Mouse (Mus musculus) embryonic facial prominence, embryonic 11.5 days (tissue): ENCODE measurements around the gene Nfxl1. TPM values are rescaled to one million over a fixed set of nuclear protein-coding genes. Genes with fewer than 3 reads are reported as not detected.

Experiments used
- ATAC-seq: fragments of 200-750 bp; cut with Nextera tagmentation; replicated peaks from 2 replicates; pipeline ENCODE4 v1.8.0; 2017; ENCODE audit warnings: low read depth; ENCODE audit not compliant: insufficient number of reproducible peaks, low FRiP score, low TSS enrichment
- DNase-seq: peaks from one replicate; pipeline ENCODE4 v3.0.0-alpha.2; 2015; ENCODE audit warnings: low spot score
- H3K27ac ChIP-seq: fragments of 300-500 bp; sonication (generic); replicated peaks from 2 replicates; pipeline ENCODE4 v1.5.1; 2014; ENCODE audit warnings: mild to moderate bottlenecking, low read depth, low read length, control low read depth
- H3K27me3 ChIP-seq: fragments of 300-500 bp; sonication (generic); 2 replicates; pipeline ENCODE4 v1.6.1; 2014; ENCODE audit warnings: mild to moderate bottlenecking, low read length, moderate library complexity, mixed read lengths; ENCODE audit not compliant: control insufficient read depth, insufficient read depth
- H3K36me3 ChIP-seq: fragments of 300-500 bp; sonication (generic); replicated peaks from 2 replicates; pipeline ENCODE4 v1.6.1; 2014; ENCODE audit warnings: low read depth, mild to moderate bottlenecking, low read length, moderate library complexity, mixed read lengths; ENCODE audit not compliant: control insufficient read depth, insufficient read depth
- H3K4me1 ChIP-seq: fragments of 300-500 bp; sonication (generic); 2 replicates; pipeline ENCODE4 v1.6.1; 2014; ENCODE audit warnings: low read length, mixed read lengths; ENCODE audit not compliant: control insufficient read depth, insufficient read depth
- H3K4me2 ChIP-seq: fragments of 300-500 bp; sonication (generic); 2 replicates; pipeline ENCODE4 v1.6.1; 2014; ENCODE audit warnings: low read depth, mild to moderate bottlenecking, control low read depth, low read length, moderate library complexity
- H3K4me3 ChIP-seq: fragments of 300-500 bp; sonication (generic); 2 replicates; pipeline ENCODE4 v1.5.1; 2014; ENCODE audit warnings: low read depth, low read length, control low read depth
- H3K9ac ChIP-seq: fragments of 300-500 bp; sonication (generic); replicated peaks from 2 replicates; pipeline ENCODE4 v1.6.1; 2014; ENCODE audit warnings: mild to moderate bottlenecking, control low read depth, low read length
- H3K9me3 ChIP-seq: fragments of 300-500 bp; sonication (generic); replicated peaks from 2 replicates; pipeline ENCODE4 v1.6.1; 2016; ENCODE audit warnings: mild to moderate bottlenecking, low read length, inconsistent platforms, mixed read lengths; ENCODE audit not compliant: control insufficient read depth
- WGBS: fragments of 180-500 bp; shearing (Covaris S2); extraction: QIAGEN DNeasy Blood & Tissue Kit; methylation state at CpG from one replicate; pipeline ENCODE4 v1.1.7; 2014; 5-methylcytosine and 5-hydroxymethylcytosine counted together
- polyA plus RNA-seq: library from polyadenylated mRNA; unstranded; fragments of >200 nt; fragmentation: Nextera tagmentation; extraction: Ambion mirVana; gene quantifications from 2 replicates; pipeline ENCODE4 v1.2.1, GENCODE M21; 2014

Gene Nfxl1
- polyA plus RNA-seq, 1 experiment from 2014 or later: 30.5 TPM

GRCm38 (mm10) chr5:72551209-72551608 is 8.3 kb downstream of the Nfxl1 start:
- Histone ChIP-seq H3K27me3 (no peaks in the 10 kb centered on the region), H3K4me3 (no peak overlapping the region), H3K4me2 (no peak overlapping the region), H3K9ac (no peak overlapping the region), H3K36me3 (no peaks in the 10 kb centered on the region; the same call in 1 of the 2 replicates), H3K9me3 (no peaks in the 10 kb centered on the region), H3K4me1 (no peaks in the 10 kb centered on the region), H3K27ac (no peak overlapping the region)
- WGBS: 92% methylated on average over 3 of the region's 3 CpGs
- DNase-seq: no peak
- ATAC-seq: no peak

DNA sequence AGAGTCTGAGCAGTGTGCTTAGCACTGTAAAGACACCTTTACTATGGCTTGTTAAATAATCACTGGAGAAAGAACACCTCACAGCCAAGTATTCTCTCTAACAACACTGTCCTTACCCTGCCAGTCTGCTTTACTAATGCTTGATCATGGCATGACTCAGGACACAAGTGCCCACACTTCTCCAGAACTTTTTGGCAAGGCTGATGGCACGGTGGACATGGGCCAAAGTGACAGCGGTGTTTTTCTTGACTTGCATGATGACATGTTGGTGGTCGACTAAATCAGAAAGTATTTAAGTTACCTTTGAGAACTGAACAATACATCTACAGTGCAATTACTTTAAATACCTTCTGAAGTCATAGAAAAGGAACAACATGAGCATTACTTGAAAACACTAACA is 30.6 kb downstream of the Nfxl1 start:
- Histone ChIP-seq H3K4me1 (no peaks in the 10 kb centered on the region), H3K36me3 (peaks cover 8% of the 10 kb centered on the region; the same call in 1 of the 2 replicates), H3K4me2 (no peak overlapping the region), H3K27me3 (no peaks in the 10 kb centered on the region), H3K9me3 (no peaks in the 10 kb centered on the region), H3K27ac (no peak overlapping the region), H3K9ac (no peak overlapping the region), H3K4me3 (no peak overlapping the region)
- 90% methylated on average over 3 of the region's 3 CpGs for WGBS
- DNase-seq: no peak
- ATAC-seq: no peak

DNA sequence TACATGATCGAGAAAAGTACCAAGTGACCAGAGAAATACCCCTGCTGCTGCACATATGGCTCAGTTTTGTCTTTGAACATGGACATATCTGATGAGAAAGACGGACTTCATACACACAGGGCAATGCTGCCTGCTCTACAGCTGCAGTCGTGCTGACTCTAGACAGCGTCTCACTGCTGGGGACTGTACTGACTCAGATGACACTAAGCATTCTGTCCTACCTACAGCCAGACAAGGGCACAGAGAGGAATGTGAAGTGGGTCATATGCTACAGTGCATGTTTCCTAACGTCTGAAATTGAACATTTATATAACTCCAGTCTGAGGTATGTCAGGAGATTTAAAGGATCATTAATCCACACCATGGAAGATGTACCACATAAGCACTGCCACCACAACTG is 45.7 kb downstream of the Nfxl1 start:
- no peaks in the 10 kb centered on the region; the same call in 1 of the 2 replicates for H3K36me3 ChIP-seq
- no peak overlapping the region for H3K9ac ChIP-seq
- no peak for ATAC-seq
- H3K4me2 ChIP-seq: no peak overlapping the region
- H3K4me3 ChIP-seq: no peak overlapping the region
- DNase-seq: no peak
- no peaks in the 10 kb centered on the region for H3K9me3 ChIP-seq
- no peaks in the 10 kb centered on the region for H3K27me3 ChIP-seq
- H3K27ac ChIP-seq: no peak overlapping the region
- no peaks in the 10 kb centered on the region for H3K4me1 ChIP-seq
- WGBS: 85% methylated on average over 5 of the region's 5 CpGs

GRCm38 (mm10) chr5:72505740-72506139 is 53.7 kb downstream of the Nfxl1 start:
- Histone ChIP-seq H3K27ac (no peak overlapping the region), H3K4me2 (no peak overlapping the region), H3K9me3 (no peaks in the 10 kb centered on the region), H3K36me3 (no peaks in the 10 kb centered on the region), H3K4me1 (no peaks in the 10 kb centered on the region; the same call in 1 of the 2 replicates), H3K4me3 (no peak overlapping the region), H3K9ac (no peak overlapping the region), H3K27me3 (peaks cover 17% of the 10 kb centered on the region)
- ATAC-seq (no peak), DNase-seq (peak; percentile 58)
- 76% methylated on average over 5 of the region's 5 CpGs for WGBS

- peak within 1 kb of the TSS; percentile 43 for H3K4me3 ChIP-seq
- no peaks in the 10 kb centered on the region; the same call in 1 of the 2 replicates for H3K4me1 ChIP-seq
- H3K27ac ChIP-seq: no peak within 1 kb of the TSS
- peaks cover 17% of the 10 kb centered on the region for H3K27me3 ChIP-seq
- DNase-seq (peak; percentile 30), ATAC-seq (0 out of 2 replicates have a peak, but pooled peaks have one; percentile 24)
- H3K36me3 ChIP-seq: no peaks in the 10 kb centered on the region
- 1% methylated on average over 64 of the region's 64 CpGs for WGBS
- H3K4me2 ChIP-seq: peak within 1 kb of the TSS; percentile 69
- peak within 1 kb of the TSS; percentile 37 for H3K9ac ChIP-seq
- H3K9me3 ChIP-seq: no peaks in the 10 kb centered on the region
Measured at GRCm38 (mm10) chr5:72503531-72504523, 55.7 kb downstream of the Nfxl1 start, which contains the start of gene Corin. Gene Corin, minus strand, starts transcription at chr5:72504473.

DNA sequence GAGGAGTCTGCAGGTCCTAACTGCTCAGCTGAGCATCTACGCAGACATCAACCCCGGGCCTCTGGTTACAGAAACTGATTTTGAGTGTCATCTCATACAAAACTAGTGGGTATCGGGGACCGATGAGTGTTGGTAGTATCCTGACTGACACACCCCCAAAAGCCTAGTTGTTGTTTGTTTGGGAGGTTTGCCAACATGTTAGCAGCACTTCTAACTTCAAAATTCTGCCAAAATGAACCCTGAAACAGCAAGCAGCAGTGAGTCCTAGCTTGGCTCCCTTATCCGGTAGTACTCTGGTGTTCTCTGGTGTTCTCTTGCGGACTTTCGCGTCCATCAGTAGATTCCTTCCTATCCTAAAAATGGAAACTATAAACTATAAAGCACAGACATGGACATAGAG is 56.7 kb downstream of the Nfxl1 start:
- no peak overlapping the region for H3K9ac ChIP-seq
- no peak overlapping the region for H3K27ac ChIP-seq
- H3K4me3 ChIP-seq: no peak overlapping the region
- H3K36me3 ChIP-seq: no peaks in the 10 kb centered on the region
- H3K27me3 ChIP-seq: peaks cover 17% of the 10 kb centered on the region
- no peak for DNase-seq
- no peak for ATAC-seq
- no peak overlapping the region for H3K4me2 ChIP-seq
- WGBS: 72% methylated on average over 8 of the region's 8 CpGs
- no peaks in the 10 kb centered on the region; the same call in 1 of the 2 replicates for H3K4me1 ChIP-seq
- H3K9me3 ChIP-seq: no peaks in the 10 kb centered on the region

- ATAC-seq (no peak), DNase-seq (no peak)
- Histone ChIP-seq H3K4me1 (no peaks in the 10 kb centered on the region; the same call in 1 of the 2 replicates), H3K27ac (no peak overlapping the region), H3K9ac (no peak overlapping the region), H3K9me3 (no peaks in the 10 kb centered on the region), H3K4me3 (no peak overlapping the region), H3K27me3 (peaks cover 17% of the 10 kb centered on the region), H3K4me2 (no peak overlapping the region), H3K36me3 (no peaks in the 10 kb centered on the region)
- 45% methylated on average over 3 of the region's 3 CpGs for WGBS
Measured at GRCm38 (mm10) chr5:72501763-72502162, 57.7 kb downstream of the Nfxl1 start.

DNA sequence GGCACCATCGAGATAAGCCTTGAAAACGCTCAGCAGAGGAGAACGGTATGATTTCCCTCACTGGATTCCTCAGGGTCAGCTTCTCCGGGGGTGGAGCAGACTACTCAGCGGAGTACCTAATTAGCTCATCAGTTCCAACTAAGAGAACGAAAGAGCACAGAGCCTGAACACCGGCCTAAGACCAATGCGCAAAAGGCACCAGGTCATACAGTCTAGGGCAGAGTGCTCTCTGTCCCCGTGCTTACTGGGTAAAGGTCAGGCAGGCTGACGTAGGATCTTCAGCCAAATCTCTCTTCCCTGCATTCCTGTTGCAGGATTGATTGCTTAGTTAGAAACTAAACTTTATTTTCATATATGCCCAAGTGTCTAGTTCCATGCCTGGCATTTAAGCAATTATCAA is 61.2 kb downstream of the Nfxl1 start:
- Histone ChIP-seq H3K27ac (no peak overlapping the region), H3K27me3 (peaks cover 3% of the 10 kb centered on the region), H3K4me3 (no peak overlapping the region), H3K4me2 (no peak overlapping the region), H3K9ac (no peak overlapping the region), H3K4me1 (no peaks in the 10 kb centered on the region; the same call in 1 of the 2 replicates), H3K36me3 (no peaks in the 10 kb centered on the region), H3K9me3 (no peaks in the 10 kb centered on the region)
- ATAC-seq (no peak), DNase-seq (no peak)
- 70% methylated on average over 10 of the region's 10 CpGs for WGBS
